Mouse (Mus musculus): ENCODE data around the gene Gm4952. TPM values are rescaled to one million over a fixed set of nuclear protein-coding genes. Genes with fewer than 3 reads are reported as not detected.

Gm4952 gene
- polyA plus RNA-seq, 1 experiment from 2014 or later: 0.17 TPM

GRCm38 (mm10) chr19:12596290-12597072, 3.3 kb upstream of the Gm4952 start:
- peaks cover 10% of the 10 kb centered on the region for H3K4me1 ChIP-seq (ENCODE audit: control insufficient read depth, insufficient read depth, low read length)
- H3K4me3 ChIP-seq (ENCODE audit: low read length): peak overlapping the region; percentile 73
- H3K4me2 ChIP-seq (ENCODE audit: low read depth, low read length): peak overlapping the region; percentile 91
- 14% methylated on average over 22 of the region's 23 CpGs for WGBS
- H3K27me3 ChIP-seq (replicated peaks; ENCODE audit: control insufficient read depth, insufficient read depth, low read length): no peaks in the 10 kb centered on the region
- H3K36me3 ChIP-seq (ENCODE audit: control insufficient read depth, insufficient read depth, low read length): no peaks in the 10 kb centered on the region
- no peaks in the 10 kb centered on the region for H3K9me3 ChIP-seq (ENCODE audit: control insufficient read depth, low read length)
- peak overlapping the region; percentile 84 for H3K9ac ChIP-seq (ENCODE audit: low read depth, low read length)
- peak overlapping the region; percentile 81 for H3K27ac ChIP-seq (ENCODE audit: low read length)
- ATAC-seq: peak; percentile 58

- Histone ChIP-seq H3K4me3 (ENCODE audit: low read length) (peak overlapping the region; percentile 73), H3K27me3 (replicated peaks; ENCODE audit: control insufficient read depth, insufficient read depth, low read length) (no peaks in the 10 kb centered on the region), H3K4me1 (ENCODE audit: control insufficient read depth, insufficient read depth, low read length) (peaks cover 10% of the 10 kb centered on the region), H3K9ac (ENCODE audit: low read depth, low read length) (peak overlapping the region; percentile 84), H3K9me3 (ENCODE audit: control insufficient read depth, low read length) (no peaks in the 10 kb centered on the region), H3K27ac (ENCODE audit: low read length) (no peak overlapping the region), H3K36me3 (ENCODE audit: control insufficient read depth, insufficient read depth, low read length) (no peaks in the 10 kb centered on the region), H3K4me2 (ENCODE audit: low read depth, low read length) (peak overlapping the region; percentile 91)
- ATAC-seq: no peak
- 47% methylated on average over 3 of the region's 3 CpGs for WGBS
Measured at GRCm38 (mm10) chr19:12597073-12597405, 2.7 kb upstream of the Gm4952 start.

GRCm38 (mm10) chr19:12598674-12599073, 1.1 kb upstream of the Gm4952 start:
- H3K27ac ChIP-seq (ENCODE audit: low read length): no peak overlapping the region
- no peak overlapping the region for H3K4me2 ChIP-seq (ENCODE audit: low read depth, low read length)
- no peaks in the 10 kb centered on the region for H3K27me3 ChIP-seq (replicated peaks; ENCODE audit: control insufficient read depth, insufficient read depth, low read length)
- H3K9me3 ChIP-seq (ENCODE audit: control insufficient read depth, low read length): no peaks in the 10 kb centered on the region
- H3K4me3 ChIP-seq (ENCODE audit: low read length): no peak overlapping the region
- no peak for ATAC-seq
- no peak overlapping the region for H3K9ac ChIP-seq (ENCODE audit: low read depth, low read length)
- 58% methylated on average over 3 of the region's 3 CpGs for WGBS
- no peaks in the 10 kb centered on the region for H3K36me3 ChIP-seq (ENCODE audit: control insufficient read depth, insufficient read depth, low read length)
- H3K4me1 ChIP-seq (ENCODE audit: control insufficient read depth, insufficient read depth, low read length): peaks cover 10% of the 10 kb centered on the region

GRCm38 (mm10) chr19:12600684-12601480, 1.1 kb downstream of the Gm4952 start:
- Histone ChIP-seq H3K4me3 (ENCODE audit: low read length) (no peak overlapping the region), H3K4me2 (ENCODE audit: low read depth, low read length) (no peak overlapping the region), H3K9me3 (ENCODE audit: control insufficient read depth, low read length) (no peaks in the 10 kb centered on the region), H3K27ac (ENCODE audit: low read length) (no peak overlapping the region), H3K9ac (ENCODE audit: low read depth, low read length) (no peak overlapping the region), H3K27me3 (replicated peaks; ENCODE audit: control insufficient read depth, insufficient read depth, low read length) (no peaks in the 10 kb centered on the region), H3K4me1 (ENCODE audit: control insufficient read depth, insufficient read depth, low read length) (peaks cover 10% of the 10 kb centered on the region), H3K36me3 (ENCODE audit: control insufficient read depth, insufficient read depth, low read length) (no peaks in the 10 kb centered on the region)
- no peak for ATAC-seq
- WGBS: 22% methylated on average over 2 of the region's 2 CpGs

GRCm38 (mm10) chr19:12608336-12608735, 8.6 kb downstream of the Gm4952 start:
- H3K4me1 ChIP-seq (ENCODE audit: control insufficient read depth, insufficient read depth, low read length): no peaks in the 10 kb centered on the region
- no peak overlapping the region for H3K9ac ChIP-seq (ENCODE audit: low read depth, low read length)
- no peaks in the 10 kb centered on the region for H3K36me3 ChIP-seq (ENCODE audit: control insufficient read depth, insufficient read depth, low read length)
- no peak overlapping the region for H3K4me3 ChIP-seq (ENCODE audit: low read length)
- no peaks in the 10 kb centered on the region for H3K27me3 ChIP-seq (replicated peaks; ENCODE audit: control insufficient read depth, insufficient read depth, low read length)
- H3K9me3 ChIP-seq (ENCODE audit: control insufficient read depth, low read length): no peaks in the 10 kb centered on the region
- peak; percentile 89 for ATAC-seq
- H3K4me2 ChIP-seq (ENCODE audit: low read depth, low read length): no peak overlapping the region
- no peak overlapping the region for H3K27ac ChIP-seq (ENCODE audit: low read length)

GRCm38 (mm10) chr19:12613646-12614045, 13.9 kb downstream of the Gm4952 start:
- H3K27me3 ChIP-seq (replicated peaks; ENCODE audit: control insufficient read depth, insufficient read depth, low read length): no peaks in the 10 kb centered on the region
- no peak overlapping the region for H3K9ac ChIP-seq (ENCODE audit: low read depth, low read length)
- H3K9me3 ChIP-seq (ENCODE audit: control insufficient read depth, low read length): no peaks in the 10 kb centered on the region
- no peaks in the 10 kb centered on the region for H3K4me1 ChIP-seq (ENCODE audit: control insufficient read depth, insufficient read depth, low read length)
- H3K36me3 ChIP-seq (ENCODE audit: control insufficient read depth, insufficient read depth, low read length): no peaks in the 10 kb centered on the region
- no peak overlapping the region for H3K4me2 ChIP-seq (ENCODE audit: low read depth, low read length)
- WGBS: 75% methylated on average over 1 of the region's 1 CpGs
- H3K27ac ChIP-seq (ENCODE audit: low read length): no peak overlapping the region
- ATAC-seq: no peak
- H3K4me3 ChIP-seq (ENCODE audit: low read length): no peak overlapping the region

- H3K27me3 ChIP-seq (replicated peaks; ENCODE audit: control insufficient read depth, insufficient read depth, low read length): no peaks in the 10 kb centered on the region
- H3K9me3 ChIP-seq (ENCODE audit: control insufficient read depth, low read length): no peaks in the 10 kb centered on the region
- no peak within 1 kb of the TSS for H3K9ac ChIP-seq (ENCODE audit: low read depth, low read length)
- no peaks in the 10 kb centered on the region for H3K4me1 ChIP-seq (ENCODE audit: control insufficient read depth, insufficient read depth, low read length)
- ATAC-seq: no peak
- no peaks in the 10 kb centered on the region for H3K36me3 ChIP-seq (ENCODE audit: control insufficient read depth, insufficient read depth, low read length)
- H3K27ac ChIP-seq (ENCODE audit: low read length): no peak within 1 kb of the TSS
- H3K4me3 ChIP-seq (ENCODE audit: low read length): no peak within 1 kb of the TSS
- H3K4me2 ChIP-seq (ENCODE audit: low read depth, low read length): no peak within 1 kb of the TSS
- 61% methylated on average over 4 of the region's 4 CpGs for WGBS
Measured at GRCm38 (mm10) chr19:12633176-12633575, 33.4 kb downstream of the Gm4952 start, which contains the start of gene Glyat. Glyat (plus strand) TSS chr19:12633308.

GRCm38 (mm10) chr19:12634259-12634658, 34.5 kb downstream of the Gm4952 start:
- WGBS: 89% methylated on average over 3 of the region's 3 CpGs
- H3K27me3 ChIP-seq (replicated peaks; ENCODE audit: control insufficient read depth, insufficient read depth, low read length): no peaks in the 10 kb centered on the region

GRCm38 (mm10) chr19:12634963-12635362, 35.2 kb downstream of the Gm4952 start:
- Histone ChIP-seq H3K36me3 (ENCODE audit: control insufficient read depth, insufficient read depth, low read length) (no peaks in the 10 kb centered on the region), H3K9ac (ENCODE audit: low read depth, low read length) (no peak overlapping the region), H3K4me3 (ENCODE audit: low read length) (no peak overlapping the region), H3K9me3 (ENCODE audit: control insufficient read depth, low read length) (no peaks in the 10 kb centered on the region), H3K4me2 (ENCODE audit: low read depth, low read length) (no peak overlapping the region), H3K27ac (ENCODE audit: low read length) (no peak overlapping the region), H3K4me1 (ENCODE audit: control insufficient read depth, insufficient read depth, low read length) (no peaks in the 10 kb centered on the region), H3K27me3 (replicated peaks; ENCODE audit: control insufficient read depth, insufficient read depth, low read length) (no peaks in the 10 kb centered on the region)
- 86% methylated on average over 4 of the region's 4 CpGs for WGBS
- ATAC-seq: no peak

More at GRCm38 (mm10) chr19:12634259-12634658, 34.5 kb downstream of the Gm4952 start:
- Histone ChIP-seq H3K27ac (ENCODE audit: low read length) (no peak overlapping the region), H3K36me3 (ENCODE audit: control insufficient read depth, insufficient read depth, low read length) (no peaks in the 10 kb centered on the region), H3K4me2 (ENCODE audit: low read depth, low read length) (no peak overlapping the region), H3K9me3 (ENCODE audit: control insufficient read depth, low read length) (no peaks in the 10 kb centered on the region), H3K4me3 (ENCODE audit: low read length) (no peak overlapping the region), H3K9ac (ENCODE audit: low read depth, low read length) (no peak overlapping the region), H3K4me1 (ENCODE audit: control insufficient read depth, insufficient read depth, low read length) (no peaks in the 10 kb centered on the region)
- ATAC-seq: no peak

All from intestine, embryonic 16.5 days (tissue).